Mouse (Mus musculus) urinary bladder, adult 18-20 months (tissue): Measurements from ENCODE around the gene Evi2a.

Source experiments
- DNase-seq, 2 experiments: peaks; one replicate each; pipeline ENCODE4 v3.0.0; 2022; ENCODE audit warnings: low spot score in 2 of 2, mixed read lengths in 2 of 2

The Evi2a gene

DNA sequence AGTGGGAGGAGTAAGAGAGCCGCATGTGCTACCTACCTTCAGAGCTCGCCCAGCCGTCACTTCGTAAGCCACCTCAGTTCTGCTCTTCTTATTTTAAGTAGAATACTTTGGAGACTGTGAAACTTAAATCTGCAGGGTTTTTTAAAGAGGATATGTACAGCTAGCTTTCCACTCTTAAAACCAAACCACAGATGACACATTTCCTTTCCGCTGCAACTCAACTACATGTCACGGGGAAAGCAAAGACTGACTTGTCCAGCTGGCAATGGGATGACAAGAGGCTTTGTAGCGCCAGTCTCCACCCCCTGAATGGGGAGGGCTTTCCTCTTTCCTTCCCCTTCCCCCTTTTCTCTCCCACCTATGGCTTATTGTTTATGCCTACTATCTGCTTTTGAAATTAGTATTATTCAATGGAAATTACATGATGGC is at the start of gene Evi2a, which contains the start of gene Evi2:
Gene Evi2a (minus strand): TSS at position 277 of the 429 bp plus-strand sequence.
Gene Evi2 (minus strand): TSS at position 257 of the 429 bp plus-strand sequence.
- DNase-seq: no peak

DNA sequence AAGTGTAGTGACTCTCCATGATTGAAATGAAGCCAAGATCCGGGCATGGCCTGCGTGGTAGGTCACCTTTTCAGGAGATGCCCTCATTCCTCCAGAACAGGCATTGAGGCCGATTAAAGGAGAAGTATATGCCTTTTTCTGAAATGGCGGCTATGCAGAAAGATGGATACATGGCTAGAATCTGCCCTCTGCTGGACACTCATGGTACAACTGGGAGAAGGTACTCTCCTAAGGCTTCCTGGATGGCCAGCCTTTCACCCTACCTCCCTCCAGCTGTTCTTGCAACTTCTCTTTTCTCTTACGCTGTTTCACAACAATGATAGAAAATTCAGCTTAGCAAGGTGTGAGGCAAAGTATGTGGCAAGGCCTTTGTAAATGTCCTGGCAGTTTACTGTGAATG is 47.3 kb upstream of the Evi2a start:
- peak; percentile 33 to 59 for DNase-seq

DNA sequence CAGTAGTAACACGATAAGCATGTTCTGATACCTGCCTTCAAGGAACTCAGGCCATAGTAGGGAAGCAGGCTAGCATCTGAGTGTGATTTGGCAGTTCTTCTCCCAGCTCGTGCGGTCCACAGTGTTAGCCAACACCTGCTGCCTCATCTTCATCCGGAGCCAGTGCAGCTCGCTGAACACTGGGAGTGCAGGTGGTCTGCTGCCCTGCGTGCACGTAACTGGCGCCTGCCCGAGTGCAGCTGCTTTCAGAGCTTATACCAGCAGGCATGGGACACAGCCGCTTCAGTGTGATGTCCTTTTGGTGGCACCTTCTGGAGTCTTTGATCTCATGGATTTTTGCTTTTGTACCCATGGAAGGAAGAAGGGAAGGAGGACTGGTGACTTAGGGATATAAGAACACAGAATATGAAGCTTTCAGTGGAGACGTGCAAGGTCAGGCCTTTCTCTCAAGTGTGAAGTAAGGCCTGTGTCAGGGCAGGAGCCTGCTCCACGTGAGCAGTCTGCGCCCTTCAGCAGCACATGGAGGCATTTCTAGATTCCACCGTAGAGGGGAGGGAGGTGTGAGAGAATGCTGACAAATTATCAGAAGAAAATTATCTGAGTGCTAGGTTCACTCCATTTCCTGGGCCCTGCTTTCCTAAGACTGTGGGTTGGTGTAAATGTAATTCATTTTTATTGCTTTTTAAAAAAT is 45.1 kb upstream of the Evi2a start:
- DNase-seq: no peak

DNA sequence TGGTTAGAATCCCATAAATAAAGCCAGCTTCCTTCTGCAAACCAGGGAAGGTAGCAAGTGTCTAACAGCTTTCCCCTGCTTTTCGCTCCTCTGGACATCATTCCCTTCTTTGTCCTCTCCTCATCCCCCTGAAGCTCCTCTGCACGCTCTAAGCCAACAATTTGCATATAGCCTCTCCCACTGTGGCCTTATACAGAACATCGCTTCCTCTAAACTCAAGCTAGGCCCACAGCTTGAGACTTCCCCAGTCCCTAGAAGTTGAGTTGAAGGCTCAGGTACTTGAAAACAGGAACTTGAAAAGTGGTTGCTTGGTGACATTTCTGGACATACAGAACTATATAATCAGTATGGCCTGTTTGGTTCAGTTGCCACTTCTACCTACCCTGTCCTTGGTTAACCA is 43.4 kb upstream of the Evi2a start:
- DNase-seq: no peak

DNA sequence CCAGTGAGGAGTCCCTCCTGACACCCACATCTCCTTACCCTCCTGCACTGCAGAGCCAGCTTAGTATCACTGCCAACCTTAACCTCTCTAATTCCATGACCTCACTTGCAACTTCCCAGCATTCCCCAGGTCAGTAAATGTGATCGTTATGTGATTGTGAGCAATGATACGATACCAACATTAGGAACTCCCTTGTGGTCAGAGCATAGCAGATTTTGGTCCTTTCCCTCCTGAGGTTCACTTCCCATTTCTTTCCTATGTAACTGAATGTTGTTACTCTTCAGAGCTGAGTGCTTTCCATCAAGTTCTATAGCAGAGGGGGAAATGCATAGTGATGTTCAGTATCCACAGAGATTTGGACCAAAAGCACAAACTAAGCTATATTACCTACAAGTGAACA is 39.9 kb upstream of the Evi2a start:
- no peak for DNase-seq

DNA sequence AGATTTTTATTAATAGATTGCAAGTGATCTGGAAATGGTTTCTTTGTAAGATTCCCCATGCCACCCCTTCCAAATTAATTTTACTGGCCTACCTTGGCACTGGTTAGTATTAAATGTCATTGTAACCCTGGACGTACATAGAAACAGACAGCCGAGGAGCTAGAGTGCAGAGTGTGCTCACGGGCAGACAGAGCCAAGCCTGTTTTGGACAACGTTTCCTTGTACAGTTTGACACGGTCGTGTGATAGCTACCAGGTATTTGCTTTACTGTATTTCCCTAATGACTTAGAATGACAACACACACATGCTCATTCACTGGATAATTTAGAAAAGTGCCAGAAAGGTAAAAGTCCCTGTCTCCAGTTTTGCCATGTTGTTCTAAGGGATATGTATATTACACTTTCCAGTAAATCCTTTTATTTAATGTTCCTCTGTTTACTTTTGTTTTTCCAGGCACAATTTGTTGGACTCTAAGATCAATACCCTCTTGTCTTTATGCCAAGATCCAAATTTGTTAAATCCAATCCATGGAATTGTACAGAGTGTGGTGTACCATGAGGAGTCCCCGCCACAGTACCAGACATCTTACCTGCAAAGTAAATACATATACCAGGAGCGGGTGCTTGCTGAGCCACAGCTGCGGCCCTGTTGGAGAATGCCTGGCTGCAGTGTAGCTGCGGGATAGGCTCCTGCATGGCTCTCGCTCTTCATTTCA is 37.9 kb upstream of the Evi2a start:
- DNase-seq: no peak

DNA sequence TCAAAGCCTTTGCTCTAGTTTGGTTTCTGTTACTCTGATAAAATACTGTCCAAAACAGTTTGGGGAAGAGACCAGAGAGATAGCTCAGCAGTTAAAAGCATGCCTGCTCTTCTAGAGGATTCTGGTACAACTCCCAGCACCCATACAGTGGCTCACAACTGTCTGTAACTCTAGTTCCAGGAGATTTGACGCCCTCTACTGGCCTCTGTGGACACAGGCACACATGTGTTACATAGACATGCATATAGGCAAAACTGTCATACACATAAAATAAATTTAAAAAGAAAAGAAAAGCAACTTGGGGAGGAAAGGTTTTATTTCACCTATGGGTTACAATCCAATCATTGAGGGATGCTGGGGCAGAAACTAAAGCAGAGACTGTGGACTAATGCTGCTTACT is 36.5 kb upstream of the Evi2a start:
- no peak for DNase-seq

DNA sequence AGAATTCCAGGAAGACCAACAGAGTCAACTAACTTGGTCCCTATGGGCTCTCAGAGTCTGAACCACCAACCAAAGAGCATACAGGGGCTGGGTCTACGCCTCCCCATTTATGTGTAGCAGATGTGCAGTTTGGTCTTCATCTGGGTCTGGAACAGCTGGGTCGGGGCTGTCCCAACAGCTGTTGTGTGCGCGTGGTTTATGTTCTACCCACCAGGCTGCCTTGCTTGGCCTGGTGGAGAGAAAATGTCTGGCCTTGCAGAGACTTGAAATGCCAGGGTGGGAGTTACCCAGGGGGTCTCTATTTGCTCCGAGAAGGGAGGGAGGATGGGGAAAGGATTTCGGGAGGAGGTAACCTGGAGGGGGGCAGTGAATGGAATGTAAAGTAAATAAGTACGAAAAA is 33.1 kb upstream of the Evi2a start:
- no peak for DNase-seq

DNA sequence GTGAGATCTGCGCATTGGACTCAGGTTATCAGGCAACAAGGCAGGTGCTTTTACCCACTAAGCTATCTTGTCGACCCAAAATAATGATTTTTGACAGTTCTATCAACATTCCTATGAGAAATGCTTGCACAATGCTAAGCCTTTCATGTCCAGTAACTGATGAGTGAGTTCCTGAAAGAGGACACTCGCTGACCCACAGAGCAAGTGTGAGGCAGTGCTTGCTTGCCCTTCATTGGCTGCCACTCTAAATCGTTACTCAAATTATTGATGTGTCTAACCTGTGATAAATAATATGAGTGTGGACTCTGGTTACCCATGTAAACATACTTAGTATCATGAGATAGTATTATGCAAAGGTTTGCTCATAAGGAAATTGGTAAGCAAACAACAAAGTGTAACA is 30.1 kb upstream of the Evi2a start:
- DNase-seq: no peak

DNA sequence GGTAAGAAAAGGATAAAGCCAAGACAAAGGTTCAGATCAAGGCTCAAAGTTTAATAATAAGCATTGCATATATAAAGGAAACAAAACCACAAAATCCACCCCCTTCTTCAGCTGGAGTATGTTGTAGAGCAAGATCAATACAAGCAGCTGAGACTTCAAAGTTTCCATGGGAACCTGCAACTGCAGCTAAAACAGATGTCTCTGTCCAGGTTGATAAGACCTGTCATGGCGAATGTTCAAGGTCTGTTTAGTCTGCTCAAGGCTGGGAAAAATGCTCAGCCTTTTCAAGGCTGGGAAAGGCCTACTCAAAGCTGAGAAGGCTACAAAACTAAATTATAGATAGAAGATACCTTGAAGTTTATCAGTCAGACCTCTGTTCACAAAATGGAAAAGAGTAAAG is 22.2 kb upstream of the Evi2a start:
- DNase-seq: no peak

DNA sequence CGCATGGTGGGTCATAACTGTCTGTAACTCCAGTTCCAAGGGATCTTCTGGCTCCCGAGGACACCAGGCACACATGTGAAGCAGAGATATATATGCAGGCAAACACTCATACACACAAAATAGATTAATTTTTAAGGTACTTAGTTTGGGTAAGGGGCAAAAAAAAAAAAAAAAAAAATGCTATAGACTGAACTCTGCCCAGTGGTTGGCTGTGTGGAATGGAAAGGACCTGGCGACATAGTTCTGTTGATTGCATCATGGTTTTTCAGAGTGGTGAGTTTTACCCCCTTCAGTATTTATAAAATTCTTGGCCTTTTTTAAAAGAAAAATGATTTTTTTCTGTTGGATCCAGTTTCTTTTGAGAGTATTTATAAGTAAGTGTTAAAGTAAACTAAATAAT is 5.9 kb upstream of the Evi2a start:
- DNase-seq: no peak

DNA sequence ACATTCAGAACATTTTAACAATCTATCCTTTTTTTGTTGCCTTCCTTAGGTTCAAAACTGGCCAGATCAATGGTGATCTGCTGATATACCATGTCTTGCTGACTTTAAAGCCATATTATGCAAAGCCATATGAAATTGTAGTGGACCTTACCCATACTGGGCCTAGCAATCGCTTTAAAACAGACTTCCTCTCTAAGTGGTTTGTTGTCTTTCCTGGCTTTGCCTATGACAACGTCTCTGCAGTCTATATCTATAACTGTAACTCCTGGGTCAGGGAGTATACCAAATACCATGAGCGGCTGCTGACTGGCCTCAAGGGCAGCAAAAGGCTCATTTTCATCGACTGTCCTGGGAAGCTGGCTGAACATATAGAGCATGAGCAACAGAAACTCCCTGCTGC is 5.1 kb upstream of the Evi2a start:
- DNase-seq: no peak

DNA sequence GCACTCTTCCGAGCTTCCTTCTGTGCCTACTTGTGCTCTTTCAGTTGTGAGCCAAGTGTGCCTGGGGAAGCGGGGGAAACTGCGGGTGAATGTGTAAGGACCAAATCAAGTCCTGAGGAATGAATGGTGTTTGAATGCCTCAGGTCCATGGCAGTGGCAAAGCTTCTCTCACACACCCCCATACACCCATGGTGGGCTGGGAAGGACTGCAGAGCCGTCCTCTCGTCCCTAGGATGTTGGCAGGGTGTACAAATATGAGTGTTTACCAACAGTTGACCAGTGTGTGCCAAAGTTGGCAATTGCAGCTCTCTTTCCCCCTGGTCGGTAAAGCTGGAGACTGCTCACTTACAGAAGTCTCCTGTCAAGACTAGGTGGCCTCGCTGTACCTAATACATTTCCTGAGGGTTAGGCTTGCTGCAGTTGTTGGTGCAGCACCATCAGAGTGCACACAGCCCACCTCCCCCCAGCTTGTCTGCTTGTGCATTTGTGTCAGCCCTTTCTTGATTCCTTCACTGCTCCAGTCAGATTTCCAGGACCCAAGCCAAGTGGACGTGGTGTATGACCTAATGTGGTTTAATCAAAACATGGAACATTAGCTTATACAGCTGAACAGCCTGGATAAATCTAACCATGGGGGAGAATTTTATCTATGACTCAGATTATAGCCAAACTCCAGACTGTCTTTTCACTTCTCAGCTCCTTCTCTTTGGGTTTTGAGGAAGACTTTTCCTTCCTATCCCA is 3.7 kb upstream of the Evi2a start:
- DNase-seq: no peak

DNA sequence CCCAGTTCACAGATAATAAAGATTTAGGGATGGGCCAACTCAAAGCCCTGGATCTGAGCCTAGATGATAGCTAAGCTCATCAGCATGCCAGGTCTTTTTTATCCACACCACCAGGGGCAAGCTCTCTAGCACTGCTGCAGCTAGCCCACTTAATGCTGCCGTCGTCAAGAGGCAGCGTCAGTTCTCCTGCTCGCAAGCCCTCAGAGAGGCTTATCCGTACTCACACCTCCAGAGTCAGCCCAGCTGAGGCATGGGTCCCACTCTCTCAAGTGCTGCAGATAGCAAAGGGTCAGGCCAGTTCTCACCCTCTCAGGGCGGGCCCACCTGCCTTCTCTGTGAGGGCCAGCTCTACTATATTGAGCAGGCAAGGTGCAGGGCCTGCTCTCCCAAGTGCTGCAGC is 2.9 kb upstream of the Evi2a start:
- no peak for DNase-seq

DNA sequence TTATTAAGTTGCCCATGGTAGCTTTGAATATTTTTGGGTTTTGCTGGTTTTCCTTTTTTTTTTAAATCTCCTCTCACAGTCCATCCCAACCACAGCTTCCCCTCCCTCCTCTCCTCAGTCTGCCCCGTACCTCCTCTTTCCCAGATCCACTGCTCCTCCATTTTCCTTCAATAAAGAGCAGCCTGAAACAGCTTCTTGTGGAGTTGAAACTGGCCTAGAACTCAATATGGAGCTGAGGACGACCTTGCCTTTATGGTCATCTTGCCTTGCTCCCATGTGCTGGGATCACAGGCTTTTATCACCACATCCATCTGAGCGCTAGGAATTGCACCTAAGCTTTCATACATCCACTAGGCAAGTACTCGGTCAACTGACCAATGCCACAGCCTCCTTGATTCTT is 1.1 kb upstream of the Evi2a start:
- DNase-seq: no peak

DNA sequence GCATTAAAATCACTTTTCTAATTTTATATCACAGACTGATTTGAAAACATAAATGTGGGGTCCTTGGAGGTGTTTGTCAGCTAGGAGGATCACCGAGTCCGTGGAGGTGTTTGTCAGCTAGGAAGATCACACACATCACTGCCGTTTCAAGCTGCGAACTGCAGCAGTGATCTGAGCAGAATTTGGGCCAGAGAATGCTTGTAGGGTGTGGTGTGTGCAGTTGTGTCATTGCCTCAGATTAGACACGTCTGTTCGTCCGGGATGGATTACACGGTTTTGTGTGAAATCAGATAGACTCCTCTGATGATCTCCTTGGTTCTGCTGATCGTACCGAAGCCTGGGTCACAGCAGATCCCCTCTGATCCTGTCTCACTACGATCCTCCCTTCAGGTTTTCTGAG is 365 bp upstream of the Evi2a start:
- no peak for DNase-seq

DNA sequence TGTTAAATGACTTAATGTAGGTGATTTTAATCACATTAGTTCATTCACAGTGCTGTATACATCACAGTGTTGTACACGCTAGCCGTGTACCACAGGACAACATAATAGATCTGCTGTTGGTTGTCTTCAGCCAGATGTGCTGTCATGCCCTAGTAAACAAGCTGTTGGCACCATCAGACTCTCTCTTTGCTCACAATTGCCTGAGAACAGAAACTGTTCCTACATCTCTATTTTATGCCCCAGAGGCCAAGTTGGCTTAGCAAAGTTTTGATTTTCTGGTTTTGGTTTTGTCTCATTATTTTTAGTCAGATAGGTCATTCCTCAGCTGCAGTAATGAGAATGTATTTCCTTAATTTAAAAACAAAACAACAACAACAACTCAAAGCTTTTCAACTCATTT is 673 bp downstream of the Evi2a start:
- DNase-seq: no peak

DNA sequence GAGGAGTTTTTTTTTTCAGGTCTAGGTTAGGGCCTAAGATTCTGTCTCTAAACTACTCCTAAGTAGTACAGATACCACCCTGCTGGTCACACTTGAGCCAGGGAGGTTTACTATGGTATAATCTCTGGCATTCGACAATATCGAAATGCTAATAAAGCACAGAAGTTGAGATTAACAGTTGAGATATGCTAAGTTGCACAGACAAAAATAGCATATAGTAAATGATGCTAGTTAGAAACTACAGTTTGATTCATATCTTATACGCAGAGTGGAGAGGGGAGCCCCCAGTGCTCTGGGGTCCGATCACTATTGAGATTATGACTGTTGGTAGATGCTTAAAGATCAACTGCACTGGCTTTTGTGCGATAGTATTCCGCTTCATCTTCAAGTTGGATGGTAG is 1.2 kb downstream of the Evi2a start:
- DNase-seq: no peak

DNA sequence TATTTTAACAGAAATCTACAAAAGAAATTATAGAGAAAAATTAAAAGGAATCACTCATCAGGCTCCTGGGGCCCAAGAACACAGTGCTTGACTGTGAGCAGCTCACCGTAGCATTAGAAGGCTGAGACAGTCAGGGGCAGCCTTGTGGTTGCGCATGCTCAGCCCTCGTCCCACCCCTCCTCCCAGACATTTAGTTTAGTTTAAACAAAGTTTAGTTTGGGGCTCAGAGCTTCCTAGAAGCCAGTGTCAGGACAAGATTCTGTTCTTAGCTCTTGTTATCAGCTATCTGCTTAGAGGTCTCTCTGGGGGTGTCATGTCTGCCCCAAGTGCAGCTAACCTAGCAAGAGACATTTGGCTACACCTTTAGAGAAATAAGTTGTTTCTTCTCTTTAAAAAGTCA is 1.8 kb downstream of the Evi2a start:
- DNase-seq: no peak

DNA sequence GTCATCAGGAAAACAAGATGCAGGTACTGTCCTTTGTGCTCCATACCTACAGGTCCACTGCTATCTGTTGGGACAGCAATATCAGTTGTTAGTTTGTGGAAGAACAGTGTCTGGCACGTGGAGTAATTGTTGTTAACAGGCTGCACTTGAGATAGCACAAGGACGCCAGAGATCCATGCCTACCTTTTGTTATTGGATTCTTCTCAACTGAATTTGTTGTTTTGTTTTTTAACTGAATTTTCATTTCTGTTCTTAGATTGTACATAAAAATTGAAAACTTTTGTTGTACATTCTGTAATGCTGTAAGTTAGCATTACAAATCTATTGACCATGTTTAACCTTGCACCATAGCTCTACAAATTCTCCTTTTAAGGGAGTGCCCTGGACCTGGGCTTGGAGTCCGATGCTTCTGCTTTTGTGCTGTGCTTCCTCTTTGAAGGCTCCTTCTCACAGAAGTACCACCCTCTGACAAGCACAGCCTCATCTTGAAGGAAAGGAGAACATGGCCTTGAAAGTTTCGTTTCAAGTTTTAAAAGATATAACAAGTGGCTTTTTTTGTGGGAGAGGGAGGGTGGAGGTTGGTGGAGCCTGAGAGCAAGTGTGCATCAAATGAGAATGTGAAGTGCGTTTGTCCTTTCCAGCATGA is 2.5 kb downstream of the Evi2a start:
- DNase-seq: no peak

DNA sequence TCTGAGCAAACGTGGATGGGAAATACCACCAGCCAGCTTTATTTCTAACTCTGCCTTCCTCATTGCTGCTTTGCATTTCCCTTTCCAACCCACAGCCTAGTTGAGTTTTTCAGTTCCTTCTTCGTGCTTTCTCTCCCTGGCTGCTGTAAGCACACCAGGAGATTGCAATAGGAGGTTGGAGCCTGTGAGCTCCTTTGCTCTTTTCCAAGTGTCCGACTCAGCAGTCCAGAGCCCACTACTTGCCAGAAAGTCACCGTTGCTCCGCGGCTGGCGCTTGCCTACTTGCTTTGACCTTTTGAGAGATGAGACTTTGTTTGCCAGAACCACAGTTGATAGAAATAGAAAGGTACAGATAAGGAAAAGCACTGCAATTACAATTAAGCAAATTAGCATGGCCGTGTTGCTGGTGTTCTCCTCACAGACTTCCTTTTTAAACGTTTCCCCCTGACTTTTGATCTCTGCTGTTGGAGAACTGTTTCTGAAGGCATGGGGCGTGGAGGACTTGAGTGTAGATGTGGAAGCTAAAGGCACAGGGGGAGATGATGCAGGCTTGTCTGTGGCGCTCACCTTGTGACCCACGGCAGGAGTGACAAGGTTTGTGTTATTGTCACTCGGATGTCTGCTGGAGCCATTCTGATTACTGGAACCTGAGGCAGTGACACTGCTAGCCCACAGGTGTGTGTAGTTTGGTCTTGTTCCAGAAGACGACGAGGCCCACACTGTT is 3.2 kb downstream of the Evi2a start:
- DNase-seq: no peak

DNA sequence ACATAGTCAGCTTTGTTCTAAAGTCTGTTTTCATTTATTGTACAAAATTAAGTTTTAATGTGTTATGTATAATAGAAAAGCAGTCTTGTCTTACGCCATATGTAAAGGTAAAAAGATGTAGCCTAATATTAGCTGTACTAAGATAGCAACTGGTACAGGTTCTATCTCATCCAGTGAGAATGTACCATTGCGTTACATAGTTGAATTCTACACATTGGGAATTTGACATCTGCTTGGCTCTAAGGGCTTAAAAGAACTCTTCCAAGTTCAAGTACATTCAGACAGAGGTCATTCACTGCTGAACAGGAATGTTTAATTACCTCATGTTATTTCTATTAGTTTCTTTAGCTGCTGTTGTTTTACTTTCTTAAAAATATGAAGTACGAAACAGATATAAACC is 3.9 kb downstream of the Evi2a start:
- no peak for DNase-seq
